Mouse (Mus musculus) embryonic fibroblast, embryonic 13.5 days (primary cell): Measurements from ENCODE around the gene F2rl2.

Source experiments
- CTCF ChIP-seq: IDR thresholded peaks from 2 replicates; pipeline ENCODE4 v1.5.1; 2011; ENCODE audit warnings: mild to moderate bottlenecking, control low read depth, low read length, moderate library complexity, borderline replicate concordance; ENCODE audit not compliant: insufficient read depth
- POLR2A ChIP-seq: IDR thresholded peaks from 2 replicates; pipeline ENCODE4 v1.6.1; 2011; ENCODE audit warnings: low read depth, mild to moderate bottlenecking, control low read depth, low read length, moderate library complexity

DNA sequence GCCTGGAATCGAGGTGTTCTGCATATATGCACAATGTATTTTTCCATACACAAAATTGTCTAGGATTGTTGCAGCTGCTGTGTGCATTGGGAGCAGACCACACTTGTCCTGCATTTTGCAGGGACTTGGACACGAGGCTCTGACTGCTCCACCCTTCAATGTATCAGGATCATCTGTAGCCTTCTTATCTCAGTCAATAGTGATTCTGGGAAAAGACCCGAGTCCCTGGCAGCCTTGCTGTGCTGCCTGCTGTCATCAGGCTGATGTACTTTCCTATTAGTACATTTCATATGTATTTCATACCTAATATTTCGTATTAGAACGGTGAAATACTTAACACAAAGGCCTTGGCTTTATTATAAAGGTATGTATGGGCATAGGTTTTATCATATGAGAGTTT is 26.1 kb upstream of the F2rl2 start:
- no peak for TF ChIP-seq POLR2A
- TF ChIP-seq CTCF: no peak
